Mouse (Mus musculus): Measurements from ENCODE around the gene Aspscr1.

DNA sequence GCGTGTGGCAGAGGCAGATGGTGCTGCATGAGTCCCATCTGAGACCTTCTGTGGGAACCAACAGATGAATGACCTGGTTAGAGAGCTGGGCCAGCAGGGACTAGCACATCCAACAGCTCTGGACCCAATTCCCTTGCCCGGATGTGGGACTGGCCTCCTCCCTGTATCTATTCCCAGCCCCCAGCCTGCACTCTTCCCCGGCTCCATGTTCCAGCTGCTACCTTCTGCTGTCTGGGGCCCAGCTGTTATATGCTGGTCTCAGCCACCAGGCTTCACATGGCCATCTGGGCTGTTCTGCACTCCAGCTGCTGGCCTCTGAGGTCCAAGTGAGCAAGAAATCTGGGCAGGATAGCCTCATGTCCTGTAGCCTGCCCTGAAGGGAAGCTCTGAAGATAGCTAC, 7.4 kb upstream of the Aspscr1 start:
- TF ChIP-seq CTCF (IDR thresholded peaks at IDR 0.05; ENCODE audit: low read depth, low read length): no peak
- TF ChIP-seq GATA1 (IDR thresholded peaks at IDR 0.05; ENCODE audit: borderline replicate concordance, low read length): no peak
- no peak for TF ChIP-seq GATA2 (IDR thresholded peaks at IDR 0.05; ENCODE audit: borderline replicate concordance, low read depth, low read length)
- TF ChIP-seq TAL1 (conservative IDR thresholded peaks at IDR 0.05; ENCODE audit: low read depth, low read length): no peak
- no peak for TF ChIP-seq POLR2AphosphoS5 (IDR thresholded peaks at IDR 0.05; ENCODE audit: insufficient replicate concordance, low read depth, low read length)

All from G1E (cell line).